22 mouse cellular contexts compared by ENCODE assay signal in genomic region chr2:152153361-152153760, GRCm38 (mm10). TPM values are rescaled to one million over a fixed set of nuclear protein-coding genes. Genes with fewer than 3 reads are reported as not detected.
DNase-seq lines count a peak whose midpoint lies in the region; ATAC-seq lines count a peak whose summit lies in the region.
"Had no signal": no experiment of that assay in that cellular context is flagged by ENCODE, and none has a peak within 500 bp of the region (broad histone marks: within the 10 kb centered on the region; RNA-seq: fewer than 3 reads in every experiment).

No protein-coding gene starts in this region.

- ATAC-seq in midbrain, embryonic 11.5 days (ENCODE audit: low FRiP score) = peak; percentile 30; the same call in 1 of the 2 replicates
- ATAC-seq: activated CD4-positive, CD25-positive, alpha-beta regulatory T cell, adult 4 months; forebrain, embryonic 13.5 days; hindbrain, postnatal 0 days; Patski had no signal

- H3K36me3 ChIP-seq in midbrain, embryonic 11.5 days (ENCODE audit: control insufficient read depth, insufficient read depth, low read length) = no peaks in the 10 kb centered on the region
- no peaks in the 10 kb centered on the region for H3K36me3 ChIP-seq in midbrain, embryonic 10.5 days
- H3K36me3 ChIP-seq in limb, embryonic 10.5 days = peaks cover 4% of the 10 kb centered on the region
- H3K36me3 ChIP-seq: embryonic facial prominence, embryonic 13.5 days; heart, embryonic 10.5 days had no signal

- no peak overlapping the region for H3K4me3 ChIP-seq in midbrain, embryonic 11.5 days (ENCODE audit: low read depth, low read length)
- H3K4me3 ChIP-seq in midbrain, embryonic 10.5 days = no peak overlapping the region
- no peak overlapping the region for H3K4me3 ChIP-seq in limb, embryonic 10.5 days
- H3K4me3 ChIP-seq: embryonic facial prominence, embryonic 13.5 days; forebrain, embryonic 13.5 days; gastrocnemius, adult 2 months; heart, embryonic 10.5 days had no signal

- H3K27me3 ChIP-seq in midbrain, embryonic 11.5 days (ENCODE audit: control insufficient read depth, insufficient read depth, low read length) = no peaks in the 10 kb centered on the region
- H3K27me3 ChIP-seq in midbrain, embryonic 10.5 days (ENCODE audit: low read depth, poor library complexity, severe bottlenecking) = peaks cover 4% of the 10 kb centered on the region; the same call in 1 of the 2 replicates
- peaks cover 7% of the 10 kb centered on the region; the same call in 1 of the 2 replicates for H3K27me3 ChIP-seq in limb, embryonic 10.5 days (ENCODE audit: low read depth, poor library complexity, severe bottlenecking)
- H3K27me3 ChIP-seq: embryonic facial prominence, embryonic 13.5 days; forebrain, embryonic 13.5 days had no signal

- intact Hi-C loops in heart, postnatal 14 days (cut with DNase I) = no loop called here

- WGBS in midbrain, embryonic 11.5 days = 34% methylated on average over 3 of the region's 3 CpGs
- WGBS in midbrain, embryonic 10.5 days = 41% methylated on average over 3 of the region's 3 CpGs
- 12% methylated on average over 3 of the region's 3 CpGs for WGBS in limb, embryonic 10.5 days

- H3K9ac ChIP-seq in midbrain, embryonic 11.5 days (ENCODE audit: low read length) = no peak overlapping the region
- H3K9ac ChIP-seq: embryonic facial prominence, embryonic 13.5 days; forebrain, embryonic 13.5 days had no signal

- no peaks in the 10 kb centered on the region for H3K9me3 ChIP-seq in midbrain, embryonic 11.5 days (ENCODE audit: control insufficient read depth, low read length)
- no peaks in the 10 kb centered on the region for H3K9me3 ChIP-seq in midbrain, embryonic 10.5 days (replicated peaks)
- H3K9me3 ChIP-seq in limb, embryonic 10.5 days (replicated peaks) = no peaks in the 10 kb centered on the region
- H3K9me3 ChIP-seq: embryonic facial prominence, embryonic 13.5 days; forebrain, embryonic 13.5 days; heart, embryonic 10.5 days had no signal

- H3K27ac ChIP-seq in midbrain, embryonic 11.5 days (ENCODE audit: low read depth, low read length) = no peak overlapping the region
- no peak overlapping the region; the same call in 1 of the 2 replicates for H3K27ac ChIP-seq in midbrain, embryonic 10.5 days (replicated peaks)
- 0 out of 2 replicates have a peak overlapping the region, but pooled peaks have one; percentile 4 for H3K27ac ChIP-seq in limb, embryonic 10.5 days
- H3K27ac ChIP-seq: embryonic facial prominence, embryonic 13.5 days; forebrain, embryonic 13.5 days; gastrocnemius, adult 2 months; heart, embryonic 10.5 days; hindbrain, postnatal 0 days had no signal

- peak; percentile 87 for DNase-seq in heart, adult 11 months
- no peak for DNase-seq in heart, postnatal 14 days
- DNase-seq in midbrain, embryonic 11.5 days (ENCODE audit: low spot score, missing footprints) = no peak
- DNase-seq in midbrain, embryonic 10.5 days (ENCODE audit: low spot score) = no peak
- peak; percentile 36 for DNase-seq in embryo, embryonic 11 days
- no peak for DNase-seq in limb, embryonic 10.5 days (ENCODE audit: low spot score)
- DNase-seq in cerebellum, postnatal 25 days = no peak
- DNase-seq: adrenal gland, postnatal 14 days; cerebellum, adult 8-10 months; cerebellum, postnatal 14 days; gastrocnemius, adult 2 months; gastrocnemius, postnatal 25 days; heart, postnatal 10 days; kidney, adult 11 months had no signal

- H3K4me1 ChIP-seq in midbrain, embryonic 11.5 days (ENCODE audit: control insufficient read depth, insufficient read depth, low read length) = peaks cover 3% of the 10 kb centered on the region; the same call in 1 of the 2 replicates
- peaks cover 23% of the 10 kb centered on the region for H3K4me1 ChIP-seq in midbrain, embryonic 10.5 days
- peaks cover 32% of the 10 kb centered on the region for H3K4me1 ChIP-seq in limb, embryonic 10.5 days

- H3K4me2 ChIP-seq in midbrain, embryonic 11.5 days = no peak overlapping the region
- H3K4me2 ChIP-seq: embryonic facial prominence, embryonic 13.5 days; forebrain, embryonic 13.5 days had no signal

RNA-seq across cellular contexts. Expression of gene Tcf15, which starts 10.0 kb away (rescaled TPM):
- 10 to 100 TPM; 40.0 to 43.0 TPM for total RNA-seq in heart, postnatal 14 days (2021)
- 2.8 and 3.2 TPM in 2 replicates for polyA plus RNA-seq in midbrain, embryonic 11.5 days (2014; fragmentation: Nextera tagmentation; extraction: Ambion mirVana)
- 1.9 and 3.0 TPM in 2 replicates for polyA plus RNA-seq in midbrain, embryonic 10.5 days (2016; fragmentation: Nextera tagmentation; extraction: Ambion mirVana)
- polyA plus RNA-seq in limb, embryonic 10.5 days (2016; fragmentation: Nextera tagmentation; extraction: Ambion mirVana) = 27.3 and 29.8 TPM in 2 replicates
- total RNA-seq: CH12.LX; granulocyte monocyte progenitor cell, adult 5-6 weeks had no signal
- polyA plus RNA-seq: activated CD4-positive, CD25-positive, alpha-beta regulatory T cell, adult 4 months; Patski had no signal

RNA-seq across cellular contexts. Expression of gene Srxn1, which starts 48.0 kb away (rescaled TPM):
- 10 to 100 TPM in 1 of 2 experiments, 1 to 10 TPM in 1; 9.8 to 11.9 TPM for total RNA-seq in heart, postnatal 14 days (2021)
- polyA plus RNA-seq in midbrain, embryonic 11.5 days (2014; fragmentation: Nextera tagmentation; extraction: Ambion mirVana) = 14.2 and 14.6 TPM in 2 replicates
- polyA plus RNA-seq in midbrain, embryonic 10.5 days (2016; fragmentation: Nextera tagmentation; extraction: Ambion mirVana) = 14.8 and 18.5 TPM in 2 replicates
- 8.0 and 9.6 TPM in 2 replicates for polyA plus RNA-seq in limb, embryonic 10.5 days (2016; fragmentation: Nextera tagmentation; extraction: Ambion mirVana)
- total RNA-seq: CH12.LX had no signal

Comparison
In these comparisons a context has a peak if more than half of its experiments do, and no peak if none do; other contexts are left out.
1. DNase-seq: peak in heart, adult 11 months (single experiment) and embryo, embryonic 11 days (single experiment); none in heart, postnatal 14 days (0 of 2), midbrain, embryonic 11.5 days (single experiment), midbrain, embryonic 10.5 days (single experiment), limb, embryonic 10.5 days (single experiment) and cerebellum, postnatal 25 days (0 of 2).